Mouse (Mus musculus): ENCODE results near the gene Rbfox3. TPM values are rescaled to one million over a fixed set of nuclear protein-coding genes. Genes with fewer than 3 reads are reported as not detected.
A peak's percentile ranks its signal among the peaks of the same experiment; 100 is the strongest.

Gene Rbfox3
- polyA plus RNA-seq, 1 experiment from 2014 or later, result not detected

DNA sequence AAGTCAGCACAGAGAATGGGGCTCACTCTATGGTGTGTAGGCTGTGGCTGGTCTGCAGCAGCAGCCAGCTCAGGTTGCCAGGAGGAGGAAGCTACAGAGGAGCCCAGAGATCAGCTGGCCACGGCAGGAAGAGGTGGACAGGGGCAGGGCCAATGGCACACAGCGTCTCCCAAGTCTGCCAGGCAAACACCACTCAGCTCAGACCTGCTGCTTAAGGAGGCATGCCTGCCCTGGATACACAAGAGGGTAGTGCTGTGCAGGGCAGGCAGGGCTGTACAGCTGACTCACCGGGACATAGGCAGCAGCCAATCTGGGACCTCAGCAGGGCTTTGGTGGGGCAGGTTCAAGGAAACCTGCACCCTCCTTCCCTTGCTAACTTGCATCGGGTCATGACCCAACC lies 156.9 kb downstream of the Rbfox3 start:
- CTCF ChIA-PET, result no interaction called here
- DNase-seq (ENCODE audit: low read depth, low spot score) (no peak), ATAC-seq (no peak)
- peaks cover 32% of the 10 kb centered on the region for H3K27me3 ChIP-seq
- no peak for TF ChIP-seq CTCF (IDR thresholded peaks at IDR 0.05)
- in situ Hi-C loops (cut with MboI; ENCODE audit: low pct_unique_long_range_greater_than_20kb), result no loop called here
- POLR2A ChIA-PET, result no interaction called here

DNA sequence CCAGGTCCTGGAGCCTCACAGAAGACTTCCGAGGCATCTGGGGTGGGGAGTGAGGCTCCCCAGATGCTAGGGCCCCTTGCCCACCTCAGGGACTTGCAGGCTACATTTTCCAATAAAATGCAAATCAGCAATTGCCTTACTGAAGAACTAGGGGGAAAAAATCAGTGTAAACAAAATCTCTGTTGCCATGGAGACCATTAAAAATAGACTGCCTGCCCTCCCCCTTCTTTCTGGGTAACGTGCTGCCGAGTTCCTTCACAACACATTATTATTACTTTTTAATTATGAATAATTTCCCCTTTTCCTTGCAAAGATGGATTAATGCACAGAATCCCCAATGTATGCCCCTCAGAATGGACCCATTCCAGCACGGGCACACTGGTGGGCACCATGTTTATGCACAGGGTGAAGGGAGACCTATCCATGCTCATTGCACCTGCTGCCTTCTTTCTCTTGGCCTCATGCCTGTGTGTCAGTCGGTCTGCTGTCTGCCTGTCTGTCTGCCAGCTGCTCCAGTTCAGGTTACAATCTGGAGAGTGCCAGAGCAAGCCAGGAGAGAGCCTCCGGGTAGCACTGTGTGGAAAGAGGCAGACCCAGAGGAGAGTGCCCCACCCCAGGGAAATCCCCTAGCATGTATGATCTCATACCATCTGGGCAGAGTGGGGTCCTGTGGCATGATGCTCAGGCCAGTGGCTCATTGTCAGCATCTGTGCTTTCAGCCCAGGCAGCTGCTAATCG lies 159.3 kb downstream of the Rbfox3 start:
- ChIA-PET CTCF (no interaction called here), POLR2A (no interaction called here)
- ATAC-seq (no peak), DNase-seq (ENCODE audit: low read depth, low spot score) (no peak)
- no peak for TF ChIP-seq CTCF (IDR thresholded peaks at IDR 0.05)
- in situ Hi-C loops (cut with MboI; ENCODE audit: low pct_unique_long_range_greater_than_20kb), result no loop called here
- H3K27me3 ChIP-seq, result peaks cover 20% of the 10 kb centered on the region

DNA sequence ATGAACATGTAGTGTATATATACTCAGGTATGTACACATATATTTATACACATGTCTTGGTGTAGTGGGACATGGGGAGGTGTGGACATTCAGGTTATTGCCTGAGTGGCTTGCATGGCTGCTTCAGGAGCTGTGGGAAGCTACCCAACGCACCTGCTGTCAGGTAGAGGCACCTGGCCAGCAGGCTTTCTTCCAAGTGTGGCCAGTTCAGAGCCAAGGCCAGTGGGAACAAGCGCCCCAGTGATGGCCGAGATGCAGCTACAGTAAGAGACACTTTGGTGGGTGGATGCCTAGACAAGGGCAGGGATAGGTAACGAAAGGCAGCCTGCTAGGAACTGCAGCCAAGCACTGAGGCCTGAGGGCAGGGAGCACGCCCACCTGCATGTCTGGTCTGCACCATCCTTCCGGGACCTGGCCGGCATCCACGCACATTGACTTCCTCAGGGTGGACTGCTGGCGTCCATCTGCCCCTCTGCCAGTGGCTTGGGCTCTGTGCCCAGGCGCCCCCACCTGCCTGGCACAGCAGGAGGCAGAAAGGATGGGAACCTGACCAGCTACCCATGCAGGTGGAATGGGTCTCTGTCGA lies 160.6 kb downstream of the Rbfox3 start:
- ChIA-PET CTCF (no interaction called here), POLR2A (no interaction called here)
- in situ Hi-C loops (cut with MboI; ENCODE audit: low pct_unique_long_range_greater_than_20kb), result no loop called here
- peaks cover 22% of the 10 kb centered on the region for H3K27me3 ChIP-seq
- TF ChIP-seq CTCF (IDR thresholded peaks at IDR 0.05), result no peak
- no peak for DNase-seq (ENCODE audit: low read depth, low spot score)
- ATAC-seq, result no peak

DNA sequence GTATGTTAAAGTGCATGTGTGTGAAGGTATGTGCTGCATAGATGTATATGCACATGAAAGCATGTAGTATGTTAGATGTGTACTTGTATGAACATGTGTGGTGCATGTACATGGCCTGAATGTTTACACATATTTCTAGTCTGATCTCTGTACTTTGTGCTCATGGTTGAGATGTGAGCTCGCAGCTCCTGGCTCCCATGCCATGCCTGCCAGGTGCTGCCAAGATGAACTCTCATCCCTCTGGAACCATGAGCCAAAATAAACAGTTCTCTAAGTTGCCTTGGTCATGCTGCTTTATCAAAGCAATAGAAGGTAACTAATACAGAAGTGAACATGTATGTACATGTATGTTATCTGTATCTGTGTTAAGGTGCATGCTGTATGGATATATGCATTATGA lies 161.9 kb downstream of the Rbfox3 start:
- ChIA-PET POLR2A (no interaction called here), CTCF (interaction anchor here (0.6 kb wide), 2 partner anchors 11 to 16 kb away, joined by 3 read pairs; no protein-coding TSS in a partner anchor)
- in situ Hi-C loops (cut with MboI; ENCODE audit: low pct_unique_long_range_greater_than_20kb), result loop anchor here (25.0 kb wide), 1 partner anchor 437 kb away; no protein-coding TSS in a partner anchor
- peaks cover 26% of the 10 kb centered on the region for H3K27me3 ChIP-seq
- DNase-seq (ENCODE audit: low read depth, low spot score) (no peak), ATAC-seq (no peak)
- no peak for TF ChIP-seq CTCF (IDR thresholded peaks at IDR 0.05)

DNA sequence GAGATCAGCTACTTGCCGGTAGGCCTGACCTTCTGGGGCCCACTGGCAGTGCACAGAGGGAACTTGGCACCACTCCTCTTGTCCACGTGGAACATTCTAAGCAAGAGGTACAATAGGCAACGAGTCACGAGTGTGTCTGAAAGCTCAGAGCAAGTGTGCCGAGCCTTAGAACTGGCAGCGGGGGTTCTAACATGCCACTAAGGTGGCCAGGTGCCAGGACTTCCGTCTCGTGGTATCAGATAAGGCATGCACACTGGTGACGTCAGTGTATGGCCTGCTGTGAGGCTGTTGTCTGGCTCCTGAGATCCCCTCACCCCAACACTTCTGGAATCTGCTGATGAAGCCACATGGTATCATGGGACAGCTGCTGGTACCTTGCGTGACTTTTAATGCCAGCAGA lies 162.8 kb downstream of the Rbfox3 start:
- ATAC-seq (no peak), DNase-seq (ENCODE audit: low read depth, low spot score) (no peak)
- peaks cover 24% of the 10 kb centered on the region for H3K27me3 ChIP-seq
- ChIA-PET CTCF (no interaction called here), POLR2A (no interaction called here)
- no peak for TF ChIP-seq CTCF (IDR thresholded peaks at IDR 0.05)
- in situ Hi-C loops (cut with MboI; ENCODE audit: low pct_unique_long_range_greater_than_20kb), result loop anchor here (25.0 kb wide), 1 partner anchor 436 kb away; no protein-coding TSS in a partner anchor

DNA sequence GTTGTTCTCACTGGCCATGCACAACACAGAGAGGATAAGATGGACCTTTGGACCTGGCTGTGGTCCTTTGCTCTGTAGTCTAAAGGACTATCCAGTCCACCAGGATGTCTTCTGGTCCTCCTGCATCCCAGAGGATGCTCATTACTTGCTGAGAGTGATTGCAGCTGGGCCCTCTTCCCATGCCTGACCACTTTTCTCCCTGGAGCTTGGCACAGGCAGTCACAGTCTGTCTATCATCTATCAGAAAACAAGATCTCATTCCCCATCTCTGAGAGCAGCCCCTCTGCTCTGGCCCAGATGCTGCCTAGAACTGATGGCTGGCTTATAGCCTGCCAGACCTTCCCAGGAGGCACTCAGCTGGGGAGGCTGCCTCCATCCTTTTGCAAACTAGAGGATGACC lies 166.1 kb downstream of the Rbfox3 start:
- in situ Hi-C loops (cut with MboI; ENCODE audit: low pct_unique_long_range_greater_than_20kb), result loop anchor here (25.0 kb wide), 1 partner anchor 433 kb away; no protein-coding TSS in a partner anchor
- no peak for TF ChIP-seq CTCF (IDR thresholded peaks at IDR 0.05)
- ChIA-PET POLR2A (no interaction called here), CTCF (no interaction called here)
- DNase-seq (ENCODE audit: low read depth, low spot score) (no peak), ATAC-seq (no peak)
- H3K27me3 ChIP-seq, result peaks cover 24% of the 10 kb centered on the region

DNA sequence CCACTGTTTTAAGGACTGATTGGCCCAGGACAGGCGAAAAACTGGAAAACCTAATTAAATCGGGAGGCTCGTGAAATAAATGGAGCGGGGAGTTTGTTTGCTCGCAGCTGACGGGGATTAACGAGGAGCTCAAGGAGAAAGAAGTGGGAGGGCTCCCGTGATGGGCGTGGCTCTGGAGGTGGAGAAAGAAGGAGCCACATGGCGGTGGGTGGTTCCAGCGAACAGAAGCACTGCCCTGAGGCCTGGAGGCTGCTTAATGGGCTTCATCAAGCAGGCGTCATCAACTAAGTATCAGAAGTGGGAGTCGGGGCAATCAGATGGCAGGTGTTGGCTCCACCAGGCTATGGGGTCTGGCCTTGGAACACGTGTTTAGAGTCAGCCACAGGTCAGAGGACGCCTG lies 166.6 kb downstream of the Rbfox3 start:
- ChIA-PET POLR2A (no interaction called here), CTCF (no interaction called here)
- ATAC-seq (peak; percentile 48), DNase-seq (ENCODE audit: low read depth, low spot score) (no peak)
- TF ChIP-seq CTCF (IDR thresholded peaks at IDR 0.05), result no peak
- H3K27me3 ChIP-seq, result peaks cover 24% of the 10 kb centered on the region
- in situ Hi-C loops (cut with MboI; ENCODE audit: low pct_unique_long_range_greater_than_20kb), result loop anchor here (5.0 to 25.0 kb wide), 3 partner anchors 233 to 432 kb away; no protein-coding TSS in a partner anchor

DNA sequence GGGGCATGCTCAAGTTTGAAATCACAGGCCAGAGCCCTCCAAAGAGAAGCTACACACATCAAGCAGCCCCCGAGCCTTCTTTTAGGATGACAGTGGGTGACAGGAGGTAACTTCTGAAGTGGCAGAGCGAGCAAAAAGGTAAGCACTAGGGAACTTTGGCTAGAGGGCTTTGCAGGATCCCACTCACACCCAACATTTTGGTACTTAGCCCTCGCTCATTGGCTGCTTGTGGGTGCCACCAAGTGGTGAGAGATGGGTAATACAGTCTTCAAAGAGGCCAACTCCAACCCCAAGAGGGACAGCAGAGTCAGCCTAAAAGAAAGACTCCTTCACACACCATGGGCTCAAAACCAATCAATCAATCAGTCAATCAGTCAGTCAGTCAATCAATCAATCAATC lies 168.6 kb downstream of the Rbfox3 start:
- ATAC-seq (no peak), DNase-seq (ENCODE audit: low read depth, low spot score) (no peak)
- ChIA-PET POLR2A (no interaction called here), CTCF (no interaction called here)
- TF ChIP-seq CTCF (IDR thresholded peaks at IDR 0.05), result peak; percentile 84
- in situ Hi-C loops (cut with MboI; ENCODE audit: low pct_unique_long_range_greater_than_20kb), result loop anchor here (5.0 to 25.0 kb wide), 3 partner anchors 235 to 430 kb away; no protein-coding TSS in a partner anchor
- H3K27me3 ChIP-seq, result peaks cover 23% of the 10 kb centered on the region

DNA sequence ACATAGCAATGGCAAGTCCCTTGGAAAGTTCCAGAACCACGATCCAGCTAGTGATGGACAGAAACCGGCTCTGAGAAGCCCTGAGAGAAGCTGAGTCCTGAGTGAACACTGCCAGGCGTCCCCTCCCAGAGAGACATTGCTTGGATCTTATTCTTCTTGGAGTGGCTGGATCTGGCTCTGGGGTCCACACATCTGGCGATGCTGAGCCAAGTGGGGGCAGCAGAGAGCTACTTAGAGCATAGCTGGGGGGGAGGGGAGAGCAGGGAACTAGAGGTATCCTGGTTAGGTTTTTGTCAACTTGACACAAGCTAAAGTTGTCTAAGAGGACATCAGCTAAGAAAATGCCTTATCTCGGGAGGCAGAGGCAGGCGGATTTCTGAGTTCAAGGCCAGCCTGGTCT lies 170.1 kb downstream of the Rbfox3 start:
- CTCF ChIA-PET, result interaction anchor here (1.0 kb wide), 1 partner anchor 168 kb away, joined by 3 read pairs; no protein-coding TSS in a partner anchor
- DNase-seq (ENCODE audit: low read depth, low spot score), result no peak
- H3K27me3 ChIP-seq, result peaks cover 19% of the 10 kb centered on the region

DNA sequence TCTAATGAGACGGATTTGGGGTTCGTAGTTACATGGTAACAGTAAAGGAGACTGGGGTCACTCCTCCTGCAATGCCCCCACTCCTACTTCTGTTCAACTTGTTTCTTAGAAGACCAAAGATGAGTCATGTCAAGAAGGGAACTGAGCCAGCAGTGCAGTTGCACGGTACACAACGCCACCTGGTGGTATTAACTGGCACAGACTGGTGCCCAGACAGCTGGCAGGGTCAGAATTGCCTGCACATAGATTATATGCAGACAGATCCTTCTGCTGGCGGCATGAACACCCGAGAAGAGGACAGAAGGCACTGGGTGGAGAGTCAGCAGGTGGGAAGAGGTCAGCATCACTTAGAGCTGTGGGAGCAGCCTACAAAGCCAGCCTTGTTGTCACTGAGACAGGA lies 171.4 kb downstream of the Rbfox3 start:
- CTCF ChIA-PET, result interaction anchor here (0.8 to 2.6 kb wide), 6 partner anchors 70 to 317 kb away, joined by 3 to 14 read pairs (median 3); no protein-coding TSS in a partner anchor
- DNase-seq (ENCODE audit: low read depth, low spot score), result no peak

More for the DNA sequence above, 170.1 kb downstream of the Rbfox3 start:
- POLR2A ChIA-PET, result no interaction called here
- TF ChIP-seq CTCF (IDR thresholded peaks at IDR 0.05), result peak; percentile 52
- no peak for ATAC-seq
- in situ Hi-C loops (cut with MboI; ENCODE audit: low pct_unique_long_range_greater_than_20kb), result loop anchor here (5.0 to 25.0 kb wide), 3 partner anchors 236 to 429 kb away; no protein-coding TSS in a partner anchor

More for the DNA sequence above, 171.4 kb downstream of the Rbfox3 start:
- peak; percentile 87 for TF ChIP-seq CTCF (IDR thresholded peaks at IDR 0.05)
- in situ Hi-C loops (cut with MboI; ENCODE audit: low pct_unique_long_range_greater_than_20kb), result loop anchor here (5.0 to 25.0 kb wide), 3 partner anchors 237 to 428 kb away; no protein-coding TSS in a partner anchor
- ATAC-seq, result no peak
- POLR2A ChIA-PET, result no interaction called here
- peaks cover 9% of the 10 kb centered on the region for H3K27me3 ChIP-seq
